Mouse (Mus musculus) spleen, adult 2 months (tissue): ENCODE measurements at regions not wholly inside any gene's neighbourhood (a gene's known extent, or its start where the extent isn't known, plus 50 kb on each side); places are given as distances from the start of the nearest gene placed in this dataset.

Experiments used
- CTCF ChIP-seq: fragments of 200-500 bp; IDR thresholded peaks from 2 replicates; pipeline ENCODE4 v1.5.1; 2011; ENCODE audit warnings: mild to moderate bottlenecking, inconsistent platforms; ENCODE audit not compliant: insufficient read depth, insufficient read length, insufficient replicate concordance; ENCODE audit errors: extremely low read depth
- POLR2A ChIP-seq: fragments of 200-500 bp; IDR thresholded peaks from 2 replicates; pipeline ENCODE4 v1.6.1; 2011; ENCODE audit warnings: low read depth, low read length, inconsistent platforms

DNA sequence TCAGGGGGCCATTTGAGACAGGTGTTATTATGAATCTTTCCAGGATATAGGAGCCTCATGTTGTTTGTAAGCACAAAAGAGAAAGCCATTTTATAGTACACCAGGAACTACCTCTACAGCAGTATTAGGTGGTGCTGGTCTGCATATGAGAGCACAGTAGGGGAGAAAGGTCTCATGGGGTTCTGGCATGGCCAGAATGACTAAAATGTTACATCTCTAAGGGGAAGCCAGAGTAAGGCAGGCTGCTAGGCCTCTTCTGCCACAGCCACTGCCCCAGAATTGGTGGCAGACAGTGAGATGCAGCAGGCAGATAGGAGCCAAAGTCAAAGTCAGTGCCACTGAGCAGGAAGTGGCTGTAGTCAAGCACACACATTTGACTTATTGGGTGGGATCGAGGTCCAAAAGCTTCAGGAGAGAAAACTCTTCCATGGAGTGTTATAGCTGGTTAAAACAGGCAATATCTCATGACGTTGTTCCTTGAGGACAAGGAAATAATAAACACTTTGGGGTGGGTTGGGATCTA lies 147.2 kb downstream of the Hira start:
- TF ChIP-seq POLR2A = no peak
- no peak for TF ChIP-seq CTCF
